Mouse (Mus musculus): ENCODE data around the gene Lpar1.
"Not testable (repeated sequence)": the region's sequence is repeated elsewhere in the genome, so short reads cannot be mapped to it uniquely, and the experiment has no call there.

The Lpar1 gene

GRCm38 (mm10) chr4:58546441-58547272 lies 7.0 kb downstream of the Lpar1 start:
- DNase-seq (ENCODE audit: low read depth, low spot score) = no peak

- no peak for DNase-seq (ENCODE audit: low read depth, low spot score)
Observed at GRCm38 (mm10) chr4:58545888-58546432, 7.7 kb downstream of the Lpar1 start.

- DNase-seq (ENCODE audit: low read depth, low spot score) = no peak
Observed at GRCm38 (mm10) chr4:58543171-58543570, 10.5 kb downstream of the Lpar1 start.

GRCm38 (mm10) chr4:58542656-58543055 lies 11.0 kb downstream of the Lpar1 start:
- not testable (repeated sequence) for DNase-seq (ENCODE audit: low read depth, low spot score)

- DNase-seq (ENCODE audit: low read depth, low spot score) = no peak
Observed at GRCm38 (mm10) chr4:58540841-58541240, 12.9 kb downstream of the Lpar1 start.

GRCm38 (mm10) chr4:58540385-58540784 lies 13.3 kb downstream of the Lpar1 start:
- no peak for DNase-seq (ENCODE audit: low read depth, low spot score)

GRCm38 (mm10) chr4:58538696-58539095 lies 15.0 kb downstream of the Lpar1 start:
- no peak for DNase-seq (ENCODE audit: low read depth, low spot score)

- DNase-seq (ENCODE audit: low read depth, low spot score) = no peak
Observed at GRCm38 (mm10) chr4:58535754-58536153, 17.9 kb downstream of the Lpar1 start.

GRCm38 (mm10) chr4:58534726-58535350 lies 18.9 kb downstream of the Lpar1 start:
- no peak for DNase-seq (ENCODE audit: low read depth, low spot score)

GRCm38 (mm10) chr4:58534141-58534571 lies 19.5 kb downstream of the Lpar1 start:
- no peak for DNase-seq (ENCODE audit: low read depth, low spot score)

GRCm38 (mm10) chr4:58533519-58533918 lies 20.2 kb downstream of the Lpar1 start:
- DNase-seq (ENCODE audit: low read depth, low spot score) = no peak

GRCm38 (mm10) chr4:58532326-58532725 lies 21.4 kb downstream of the Lpar1 start:
- DNase-seq (ENCODE audit: low read depth, low spot score) = no peak

- DNase-seq (ENCODE audit: low read depth, low spot score) = no peak
Observed at GRCm38 (mm10) chr4:58530706-58531105, 23.0 kb downstream of the Lpar1 start.

- no peak for DNase-seq (ENCODE audit: low read depth, low spot score)
Observed at GRCm38 (mm10) chr4:58530279-58530678, 23.4 kb downstream of the Lpar1 start.

- no peak for DNase-seq (ENCODE audit: low read depth, low spot score)
Observed at GRCm38 (mm10) chr4:58527852-58528251, 25.8 kb downstream of the Lpar1 start.

GRCm38 (mm10) chr4:58521137-58521536 lies 32.6 kb downstream of the Lpar1 start:
- DNase-seq (ENCODE audit: low read depth, low spot score) = no peak

GRCm38 (mm10) chr4:58520531-58520930 lies 33.2 kb downstream of the Lpar1 start:
- no peak for DNase-seq (ENCODE audit: low read depth, low spot score)

- DNase-seq (ENCODE audit: low read depth, low spot score) = no peak
Observed at GRCm38 (mm10) chr4:58519891-58520290, 33.8 kb downstream of the Lpar1 start.

GRCm38 (mm10) chr4:58518215-58518988 lies 35.3 kb downstream of the Lpar1 start:
- peak; percentile 15 for DNase-seq (ENCODE audit: low read depth, low spot score)

GRCm38 (mm10) chr4:58516810-58517209 lies 36.9 kb downstream of the Lpar1 start:
- no peak for DNase-seq (ENCODE audit: low read depth, low spot score)

- no peak for DNase-seq (ENCODE audit: low read depth, low spot score)
Observed at GRCm38 (mm10) chr4:58516221-58516620, 37.5 kb downstream of the Lpar1 start.

GRCm38 (mm10) chr4:58511554-58511953 lies 42.1 kb downstream of the Lpar1 start:
- no peak for DNase-seq (ENCODE audit: low read depth, low spot score)

Measured in brain, adult 2 months (tissue).